Mouse (Mus musculus): ENCODE measurements around the gene Pola2. TPM values are rescaled to one million over a fixed set of nuclear protein-coding genes. Genes with fewer than 3 reads are reported as not detected.

Pola2 gene
- polyA plus RNA-seq, 1 experiment from 2014 or later, result 42.7 TPM

DNA sequence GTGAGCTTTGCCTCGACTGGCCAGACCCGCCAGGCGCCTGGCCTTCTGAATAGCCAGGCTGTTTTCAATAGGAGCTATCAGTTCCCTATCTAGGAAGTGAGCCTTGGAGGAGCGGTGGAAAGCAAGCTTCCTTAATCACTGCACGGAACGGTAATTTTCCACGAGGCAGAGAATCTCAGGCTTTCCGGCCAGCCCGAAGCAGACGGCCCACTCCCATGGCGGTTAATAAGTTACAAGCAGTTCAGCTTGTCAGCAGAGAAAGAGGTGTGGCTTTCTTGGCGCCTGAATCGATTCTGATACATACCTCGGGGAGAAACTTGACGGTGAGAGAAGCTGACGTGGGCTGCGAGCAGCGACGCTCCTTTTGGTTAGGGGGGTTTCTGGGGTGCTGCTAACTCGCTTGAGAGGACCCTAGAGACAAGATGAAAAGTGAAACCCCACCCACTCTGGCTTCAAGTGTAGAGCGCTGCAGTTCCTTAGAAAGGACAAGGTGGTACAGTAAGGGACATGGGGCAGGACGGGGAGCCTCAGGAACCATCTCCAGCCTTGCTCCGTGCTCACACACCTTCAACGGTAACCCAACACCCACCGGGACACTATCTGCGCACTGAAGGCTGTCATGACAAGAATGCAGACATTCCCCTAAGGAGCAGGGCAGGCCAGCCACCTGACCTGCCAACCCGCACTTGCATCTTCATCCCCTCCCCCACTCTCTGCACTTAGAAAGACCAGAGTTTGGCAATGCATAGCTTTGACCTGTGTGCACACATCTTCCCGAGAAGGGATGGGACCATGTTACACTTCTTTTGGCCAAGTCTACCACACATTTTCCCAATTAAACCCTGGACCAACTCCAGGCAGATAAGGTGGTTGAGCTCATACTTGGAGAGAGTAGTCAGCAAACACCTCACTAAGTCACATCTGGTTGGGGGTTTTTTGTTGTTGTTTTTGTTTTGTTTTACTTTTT, 8.0 kb downstream of the Pola2 start:
- Histone ChIP-seq H3K4me2 (ENCODE audit: low read length) (peak overlapping the region; percentile 38), H3K4me1 (ENCODE audit: control insufficient read depth in 2 of 2, insufficient read depth in 2 of 2, low read length in 2 of 2) (peaks cover 39 to 43% of the 10 kb centered on the region in 2 experiments), H3K27ac (replicated peaks in 1 of 2; ENCODE audit: control insufficient read depth in 1 of 2, insufficient read depth in 1 of 2, low read depth in 2 of 2, low read length in 2 of 2) (peak overlapping the region; percentile 9 to 72; a peak in 3 of 4 replicates), H3K27me3 (ENCODE audit: control insufficient read depth, insufficient read depth, low read length) (no peaks in the 10 kb centered on the region), H3K9ac (ENCODE audit: low read length) (peak overlapping the region; percentile 43; the same call in 1 of the 2 replicates), H3K36me3 (ENCODE audit: control insufficient read depth, insufficient read depth, low read length) (peaks cover 44% of the 10 kb centered on the region), H3K4me3 (ENCODE audit: control insufficient read depth in 1 of 2, insufficient read depth in 1 of 2, low read depth in 1 of 2, low read length in 2 of 2) (no peak overlapping the region), H3K9me3 (ENCODE audit: control insufficient read depth, low read length) (no peaks in the 10 kb centered on the region)
- 53% methylated on average over 28 of the region's 28 CpGs for WGBS
- peak; percentile 23; the same call in 1 of the 2 replicates for ATAC-seq (ENCODE audit: insufficient number of reproducible peaks, insufficient read depth, low FRiP score, low read depth)

- Histone ChIP-seq H3K4me3 (ENCODE audit: control insufficient read depth in 1 of 2, insufficient read depth in 1 of 2, low read depth in 1 of 2, low read length in 2 of 2) (no peak overlapping the region), H3K36me3 (ENCODE audit: control insufficient read depth, insufficient read depth, low read length) (peaks cover 47% of the 10 kb centered on the region), H3K9me3 (ENCODE audit: control insufficient read depth, low read length) (no peaks in the 10 kb centered on the region), H3K27me3 (ENCODE audit: control insufficient read depth, insufficient read depth, low read length) (no peaks in the 10 kb centered on the region), H3K4me2 (ENCODE audit: low read length) (no peak overlapping the region), H3K27ac (replicated peaks in 1 of 2; ENCODE audit: control insufficient read depth in 1 of 2, insufficient read depth in 1 of 2, low read depth in 2 of 2, low read length in 2 of 2) (no peak overlapping the region), H3K4me1 (ENCODE audit: control insufficient read depth in 2 of 2, insufficient read depth in 2 of 2, low read length in 2 of 2) (peaks cover 39 to 45% of the 10 kb centered on the region in 2 experiments), H3K9ac (ENCODE audit: low read length) (no peak overlapping the region)
- no peak for ATAC-seq (ENCODE audit: insufficient number of reproducible peaks, insufficient read depth, low FRiP score, low read depth)
- 91% methylated on average over 10 of the region's 10 CpGs for WGBS
These were observed 9.1 kb downstream of the Pola2 start for GRCm38 (mm10) chr19:5954936-5955335.

GRCm38 (mm10) chr19:5954031-5954710, 9.8 kb downstream of the Pola2 start:
- Histone ChIP-seq H3K9me3 (ENCODE audit: control insufficient read depth, low read length) (no peaks in the 10 kb centered on the region), H3K27ac (replicated peaks in 1 of 2; ENCODE audit: control insufficient read depth in 1 of 2, insufficient read depth in 1 of 2, low read depth in 2 of 2, low read length in 2 of 2) (no peak overlapping the region), H3K9ac (ENCODE audit: low read length) (no peak overlapping the region), H3K36me3 (ENCODE audit: control insufficient read depth, insufficient read depth, low read length) (peaks cover 47% of the 10 kb centered on the region), H3K4me3 (ENCODE audit: control insufficient read depth in 1 of 2, insufficient read depth in 1 of 2, low read depth in 1 of 2, low read length in 2 of 2) (no peak overlapping the region), H3K4me1 (ENCODE audit: control insufficient read depth in 2 of 2, insufficient read depth in 2 of 2, low read length in 2 of 2) (peaks cover 39 to 45% of the 10 kb centered on the region in 2 experiments), H3K27me3 (ENCODE audit: control insufficient read depth, insufficient read depth, low read length) (no peaks in the 10 kb centered on the region), H3K4me2 (ENCODE audit: low read length) (no peak overlapping the region)
- no peak for ATAC-seq (ENCODE audit: insufficient number of reproducible peaks, insufficient read depth, low FRiP score, low read depth)
- 76% methylated on average over 22 of the region's 22 CpGs for WGBS

DNA sequence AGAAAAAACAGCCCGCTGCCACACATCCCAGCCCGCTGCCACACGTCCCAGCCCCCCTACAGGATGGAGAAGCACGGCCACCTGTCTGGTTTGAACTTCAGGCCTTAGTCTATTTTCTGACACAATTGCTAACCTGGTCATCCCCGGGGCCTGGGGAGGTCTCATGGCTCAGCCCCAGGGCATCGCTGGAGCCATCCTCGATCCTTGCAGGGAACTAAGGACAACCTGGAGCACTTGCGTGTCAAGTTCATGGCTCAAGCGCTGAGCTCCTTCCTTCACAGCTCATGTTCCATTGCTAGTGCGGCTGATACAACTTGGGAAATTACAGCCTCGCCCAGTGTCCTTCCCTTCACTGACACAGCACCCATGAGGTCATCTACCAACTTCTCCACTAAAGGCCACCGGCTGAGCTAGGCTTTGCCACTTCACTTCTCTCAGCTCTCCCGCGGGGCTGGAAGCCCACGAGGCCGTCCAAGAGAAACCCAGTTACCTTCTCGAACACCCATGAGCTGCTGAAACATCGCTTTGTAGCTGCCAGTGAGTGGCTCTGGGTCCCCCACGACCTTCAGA, 10.7 kb downstream of the Pola2 start:
- no peaks in the 10 kb centered on the region for H3K9me3 ChIP-seq (ENCODE audit: control insufficient read depth, low read length)
- no peaks in the 10 kb centered on the region for H3K27me3 ChIP-seq (ENCODE audit: control insufficient read depth, insufficient read depth, low read length)
- peaks cover 47% of the 10 kb centered on the region for H3K36me3 ChIP-seq (ENCODE audit: control insufficient read depth, insufficient read depth, low read length)
- peak overlapping the region; percentile 58; the same call in 1 of the 2 replicates for H3K9ac ChIP-seq (ENCODE audit: low read length)
- 53% methylated on average over 19 of the region's 19 CpGs for WGBS
- H3K4me3 ChIP-seq (ENCODE audit: control insufficient read depth in 1 of 2, insufficient read depth in 1 of 2, low read depth in 1 of 2, low read length in 2 of 2), result no peak overlapping the region
- peak overlapping the region in 1 of 2 experiments; percentile 93; a peak in 3 of 4 replicates for H3K27ac ChIP-seq (replicated peaks in 1 of 2; ENCODE audit: control insufficient read depth in 1 of 2, insufficient read depth in 1 of 2, low read depth in 2 of 2, low read length in 2 of 2)
- H3K4me1 ChIP-seq (ENCODE audit: control insufficient read depth in 2 of 2, insufficient read depth in 2 of 2, low read length in 2 of 2), result peaks cover 39 to 45% of the 10 kb centered on the region in 2 experiments
- no peak for ATAC-seq (ENCODE audit: insufficient number of reproducible peaks, insufficient read depth, low FRiP score, low read depth)
- no peak overlapping the region; the same call in 1 of the 2 replicates for H3K4me2 ChIP-seq (ENCODE audit: low read length)

GRCm38 (mm10) chr19:5952071-5952691, 11.8 kb downstream of the Pola2 start:
- Histone ChIP-seq H3K4me1 (ENCODE audit: control insufficient read depth in 2 of 2, insufficient read depth in 2 of 2, low read length in 2 of 2) (peaks cover 39 to 45% of the 10 kb centered on the region in 2 experiments), H3K9ac (ENCODE audit: low read length) (peak overlapping the region; percentile 58), H3K4me2 (ENCODE audit: low read length) (peak overlapping the region; percentile 54), H3K27me3 (ENCODE audit: control insufficient read depth, insufficient read depth, low read length) (no peaks in the 10 kb centered on the region), H3K9me3 (ENCODE audit: control insufficient read depth, low read length) (no peaks in the 10 kb centered on the region), H3K4me3 (ENCODE audit: control insufficient read depth in 1 of 2, insufficient read depth in 1 of 2, low read depth in 1 of 2, low read length in 2 of 2) (peak overlapping the region in 1 of 2 experiments; percentile 9; a peak in 1 of 4 replicates), H3K36me3 (ENCODE audit: control insufficient read depth, insufficient read depth, low read length) (peaks cover 51% of the 10 kb centered on the region), H3K27ac (replicated peaks in 1 of 2; ENCODE audit: control insufficient read depth in 1 of 2, insufficient read depth in 1 of 2, low read depth in 2 of 2, low read length in 2 of 2) (peak overlapping the region; percentile 82 to 93)
- WGBS, result 25% methylated on average over 13 of the region's 13 CpGs
- ATAC-seq (ENCODE audit: insufficient number of reproducible peaks, insufficient read depth, low FRiP score, low read depth), result peak; percentile 65

- Histone ChIP-seq H3K9me3 (ENCODE audit: control insufficient read depth, low read length) (no peaks in the 10 kb centered on the region), H3K9ac (ENCODE audit: low read length) (peak overlapping the region; percentile 58), H3K4me1 (ENCODE audit: control insufficient read depth in 2 of 2, insufficient read depth in 2 of 2, low read length in 2 of 2) (peaks cover 39 to 46% of the 10 kb centered on the region in 2 experiments), H3K4me3 (ENCODE audit: control insufficient read depth in 1 of 2, insufficient read depth in 1 of 2, low read depth in 1 of 2, low read length in 2 of 2) (peak overlapping the region; percentile 9 to 10; a peak in 2 of 4 replicates), H3K36me3 (ENCODE audit: control insufficient read depth, insufficient read depth, low read length) (peaks cover 51% of the 10 kb centered on the region), H3K4me2 (ENCODE audit: low read length) (peak overlapping the region; percentile 54), H3K27me3 (ENCODE audit: control insufficient read depth, insufficient read depth, low read length) (no peaks in the 10 kb centered on the region), H3K27ac (replicated peaks in 1 of 2; ENCODE audit: control insufficient read depth in 1 of 2, insufficient read depth in 1 of 2, low read depth in 2 of 2, low read length in 2 of 2) (peak overlapping the region; percentile 82 to 93)
- WGBS, result 56% methylated on average over 16 of the region's 16 CpGs
- ATAC-seq (ENCODE audit: insufficient number of reproducible peaks, insufficient read depth, low FRiP score, low read depth), result no peak
These were observed 12.4 kb downstream of the Pola2 start for GRCm38 (mm10) chr19:5951631-5952030.

DNA sequence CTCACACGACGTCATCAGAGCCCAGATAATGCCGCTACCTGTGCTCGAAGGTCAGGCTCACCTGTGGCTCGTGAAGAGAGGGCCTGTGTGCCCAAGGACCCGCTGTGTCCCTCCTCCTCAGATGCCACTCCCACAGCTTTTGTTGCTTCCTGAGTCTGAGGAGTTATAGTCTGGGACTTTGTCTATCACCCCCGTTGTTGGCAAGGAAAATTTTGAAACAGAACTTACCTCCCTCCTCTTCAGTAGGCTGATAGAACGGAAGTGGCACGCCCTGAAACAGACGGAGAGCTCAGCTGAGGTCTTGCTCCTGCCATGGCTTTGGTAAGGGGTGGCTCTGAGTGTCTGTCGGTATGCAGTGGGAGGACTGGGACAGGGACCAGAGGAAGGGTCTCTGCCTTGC, 13.8 kb downstream of the Pola2 start:
- Histone ChIP-seq H3K9me3 (ENCODE audit: control insufficient read depth, low read length) (no peaks in the 10 kb centered on the region), H3K27ac (replicated peaks in 1 of 2; ENCODE audit: control insufficient read depth in 1 of 2, insufficient read depth in 1 of 2, low read depth in 2 of 2, low read length in 2 of 2) (no peak overlapping the region), H3K4me2 (ENCODE audit: low read length) (no peak overlapping the region), H3K4me3 (ENCODE audit: control insufficient read depth in 1 of 2, insufficient read depth in 1 of 2, low read depth in 1 of 2, low read length in 2 of 2) (no peak overlapping the region), H3K9ac (ENCODE audit: low read length) (no peak overlapping the region), H3K27me3 (ENCODE audit: control insufficient read depth, insufficient read depth, low read length) (no peaks in the 10 kb centered on the region), H3K4me1 (ENCODE audit: control insufficient read depth in 2 of 2, insufficient read depth in 2 of 2, low read length in 2 of 2) (peaks cover 45 to 53% of the 10 kb centered on the region in 2 experiments), H3K36me3 (ENCODE audit: control insufficient read depth, insufficient read depth, low read length) (peaks cover 58% of the 10 kb centered on the region)
- ATAC-seq (ENCODE audit: insufficient number of reproducible peaks, insufficient read depth, low FRiP score, low read depth), result no peak
- WGBS, result 92% methylated on average over 11 of the region's 11 CpGs
